Mouse (Mus musculus) kidney, embryonic 15.5 days (tissue): ENCODE measurements around the gene Ell. TPM values are rescaled to one million over a fixed set of nuclear protein-coding genes. Genes with fewer than 3 reads are reported as not detected.

Experiments
- ATAC-seq: fragments of 200-750 bp; cut with Nextera tagmentation; replicated peaks from 2 replicates; pipeline ENCODE4 v1.8.0; 2017; ENCODE audit warnings: moderate TSS enrichment; ENCODE audit not compliant: low FRiP score
- H3K27ac ChIP-seq: fragments of 300-500 bp; sonication (generic); 2 replicates; pipeline ENCODE4 v1.5.1; 2015; ENCODE audit warnings: mild to moderate bottlenecking, inconsistent platforms
- H3K27me3 ChIP-seq: fragments of 300-500 bp; sonication (generic); 2 replicates; pipeline ENCODE4 v1.6.1; 2015; ENCODE audit warnings: inconsistent platforms
- H3K36me3 ChIP-seq: fragments of 300-500 bp; sonication (generic); 2 replicates; pipeline ENCODE4 v1.6.1; 2015; ENCODE audit warnings: inconsistent platforms
- H3K4me1 ChIP-seq: fragments of 300-500 bp; sonication (generic); 2 replicates; pipeline ENCODE4 v1.6.1; 2015; ENCODE audit warnings: inconsistent platforms
- H3K4me2 ChIP-seq: fragments of 300-500 bp; sonication (generic); 2 replicates; pipeline ENCODE4 v1.6.1; 2015; ENCODE audit warnings: moderate library complexity, mild to moderate bottlenecking, inconsistent platforms
- H3K4me3 ChIP-seq: fragments of 300-500 bp; sonication (generic); replicated peaks from 2 replicates; pipeline ENCODE4 v1.5.1; 2015; ENCODE audit warnings: mild to moderate bottlenecking, inconsistent platforms
- H3K9ac ChIP-seq: fragments of 300-500 bp; sonication (generic); 2 replicates; pipeline ENCODE4 v1.6.1; 2015; ENCODE audit warnings: mild to moderate bottlenecking, inconsistent platforms
- H3K9me3 ChIP-seq: fragments of 300-500 bp; sonication (generic); replicated peaks from 2 replicates; pipeline ENCODE4 v1.6.1; 2016; ENCODE audit warnings: inconsistent platforms
- WGBS: fragments of 180-500 bp; shearing (Covaris S2); methylation state at CpG from one replicate; pipeline ENCODE4 v1.1.7; 2015; ENCODE audit warnings: mixed read lengths; 5-methylcytosine and 5-hydroxymethylcytosine counted together
- polyA plus RNA-seq: library from polyadenylated mRNA; unstranded; fragments of >200 nt; fragmentation: Nextera tagmentation; extraction: Ambion mirVana; gene quantifications from 2 replicates; pipeline ENCODE4 v1.2.1, GENCODE M21; 2015

Gene Ell
- polyA plus RNA-seq, 1 experiment from 2014 or later, result 23.8 TPM

DNA sequence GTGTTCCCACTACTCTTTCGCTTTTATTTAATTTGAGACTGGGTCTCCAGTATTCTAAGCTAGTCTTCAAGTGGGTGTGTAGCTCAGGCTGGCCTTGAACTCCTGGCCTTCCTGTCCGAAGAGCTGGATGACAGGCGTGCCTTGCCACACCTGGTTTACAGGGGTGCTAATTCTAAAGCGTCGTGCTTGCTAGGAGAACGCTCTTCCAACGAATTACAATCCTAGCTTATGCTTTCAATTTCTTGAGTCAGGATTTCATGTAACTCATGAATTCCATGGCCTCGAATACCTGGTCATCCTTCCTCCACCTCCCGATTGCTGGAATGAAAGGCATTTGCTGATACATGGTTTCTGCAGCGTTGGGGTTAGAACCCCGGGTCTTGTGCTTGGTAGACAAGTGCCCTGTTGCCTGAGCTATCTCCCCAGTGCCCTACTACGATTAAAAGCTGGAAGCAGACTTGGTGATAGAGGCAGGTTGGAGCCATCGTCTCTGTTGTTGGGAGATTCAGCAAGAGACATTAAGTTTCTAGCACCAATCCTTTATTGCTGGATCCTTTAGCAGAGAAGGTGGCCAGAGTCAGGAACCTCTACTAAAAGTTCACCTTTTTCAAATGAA lies 11.0 kb upstream of the Ell start:
- H3K9ac ChIP-seq, result peak overlapping the region; percentile 94
- H3K27ac ChIP-seq, result peak overlapping the region; percentile 90
- peak overlapping the region; percentile 69 for H3K4me2 ChIP-seq
- peak overlapping the region; percentile 72 for H3K4me3 ChIP-seq
- no peaks in the 10 kb centered on the region for H3K9me3 ChIP-seq
- 27% methylated on average over 13 of the region's 13 CpGs for WGBS
- H3K27me3 ChIP-seq, result no peaks in the 10 kb centered on the region
- peaks cover 37% of the 10 kb centered on the region for H3K36me3 ChIP-seq
- no peak for ATAC-seq
- peaks cover 34% of the 10 kb centered on the region for H3K4me1 ChIP-seq

GRCm38 (mm10) chr8:70529299-70529698 lies 10.0 kb upstream of the Ell start:
- Histone ChIP-seq H3K4me1 (peaks cover 31% of the 10 kb centered on the region), H3K4me2 (peak overlapping the region; percentile 69), H3K9me3 (no peaks in the 10 kb centered on the region), H3K9ac (no peak overlapping the region), H3K27me3 (no peaks in the 10 kb centered on the region), H3K27ac (no peak overlapping the region), H3K4me3 (0 out of 2 replicates have a peak overlapping the region, but pooled peaks have one; percentile 72), H3K36me3 (peaks cover 47% of the 10 kb centered on the region)
- no peak for ATAC-seq
- 75% methylated on average over 5 of the region's 5 CpGs for WGBS

- Histone ChIP-seq H3K4me2 (no peak overlapping the region), H3K27me3 (no peaks in the 10 kb centered on the region), H3K36me3 (peaks cover 52% of the 10 kb centered on the region), H3K9me3 (no peaks in the 10 kb centered on the region), H3K4me1 (peaks cover 31% of the 10 kb centered on the region), H3K9ac (no peak overlapping the region), H3K27ac (no peak overlapping the region), H3K4me3 (no peak overlapping the region)
- no peak for ATAC-seq
- 92% methylated on average over 3 of the region's 3 CpGs for WGBS
These were observed 9.5 kb upstream of the Ell start for GRCm38 (mm10) chr8:70529741-70530161.

GRCm38 (mm10) chr8:70530314-70530713 lies 8.9 kb upstream of the Ell start:
- H3K27me3 ChIP-seq, result no peaks in the 10 kb centered on the region
- H3K36me3 ChIP-seq, result peaks cover 58% of the 10 kb centered on the region
- no peak for ATAC-seq
- H3K4me2 ChIP-seq, result no peak overlapping the region
- no peak overlapping the region for H3K27ac ChIP-seq
- peaks cover 31% of the 10 kb centered on the region for H3K4me1 ChIP-seq
- H3K9me3 ChIP-seq, result no peaks in the 10 kb centered on the region
- H3K9ac ChIP-seq, result no peak overlapping the region
- 88% methylated on average over 2 of the region's 2 CpGs for WGBS
- H3K4me3 ChIP-seq, result no peak overlapping the region

GRCm38 (mm10) chr8:70534281-70534680 lies 5.0 kb upstream of the Ell start:
- Histone ChIP-seq H3K4me3 (no peak overlapping the region), H3K9me3 (no peaks in the 10 kb centered on the region), H3K9ac (no peak overlapping the region), H3K36me3 (peaks cover 77% of the 10 kb centered on the region), H3K27ac (no peak overlapping the region), H3K27me3 (no peaks in the 10 kb centered on the region), H3K4me2 (no peak overlapping the region), H3K4me1 (peaks cover 14% of the 10 kb centered on the region)
- no peak for ATAC-seq
- 93% methylated on average over 12 of the region's 12 CpGs for WGBS

- no peak for ATAC-seq
- Histone ChIP-seq H3K4me2 (no peak overlapping the region), H3K27ac (no peak overlapping the region), H3K36me3 (peaks cover 70% of the 10 kb centered on the region), H3K9ac (no peak overlapping the region), H3K9me3 (no peaks in the 10 kb centered on the region), H3K4me1 (peaks cover 8% of the 10 kb centered on the region), H3K27me3 (no peaks in the 10 kb centered on the region), H3K4me3 (no peak overlapping the region)
- 93% methylated on average over 3 of the region's 3 CpGs for WGBS
These were observed 4.0 kb upstream of the Ell start for GRCm38 (mm10) chr8:70535221-70535620.

- ATAC-seq, result no peak
- H3K27me3 ChIP-seq, result no peaks in the 10 kb centered on the region
- no peak overlapping the region for H3K4me3 ChIP-seq
- no peak overlapping the region for H3K27ac ChIP-seq
- no peaks in the 10 kb centered on the region for H3K9me3 ChIP-seq
- H3K9ac ChIP-seq, result no peak overlapping the region
- 75% methylated on average over 2 of the region's 2 CpGs for WGBS
- H3K4me1 ChIP-seq, result peaks cover 12% of the 10 kb centered on the region
- no peak overlapping the region for H3K4me2 ChIP-seq
- peaks cover 66% of the 10 kb centered on the region for H3K36me3 ChIP-seq
These were observed 3.6 kb upstream of the Ell start for GRCm38 (mm10) chr8:70535701-70536100.

- H3K4me2 ChIP-seq, result peak overlapping the region; percentile 84
- H3K4me3 ChIP-seq, result peak overlapping the region; percentile 65
- ATAC-seq, result peak; percentile 19; the same call in 1 of the 2 replicates
- no peaks in the 10 kb centered on the region for H3K9me3 ChIP-seq
- H3K4me1 ChIP-seq, result peaks cover 29% of the 10 kb centered on the region
- 15% methylated on average over 24 of the region's 24 CpGs for WGBS
- H3K9ac ChIP-seq, result peak overlapping the region; percentile 49
- H3K27ac ChIP-seq, result peak overlapping the region; percentile 99
- no peaks in the 10 kb centered on the region for H3K27me3 ChIP-seq
- H3K36me3 ChIP-seq, result peaks cover 42% of the 10 kb centered on the region
These were observed 1.2 kb upstream of the Ell start for GRCm38 (mm10) chr8:70538024-70538579.

DNA sequence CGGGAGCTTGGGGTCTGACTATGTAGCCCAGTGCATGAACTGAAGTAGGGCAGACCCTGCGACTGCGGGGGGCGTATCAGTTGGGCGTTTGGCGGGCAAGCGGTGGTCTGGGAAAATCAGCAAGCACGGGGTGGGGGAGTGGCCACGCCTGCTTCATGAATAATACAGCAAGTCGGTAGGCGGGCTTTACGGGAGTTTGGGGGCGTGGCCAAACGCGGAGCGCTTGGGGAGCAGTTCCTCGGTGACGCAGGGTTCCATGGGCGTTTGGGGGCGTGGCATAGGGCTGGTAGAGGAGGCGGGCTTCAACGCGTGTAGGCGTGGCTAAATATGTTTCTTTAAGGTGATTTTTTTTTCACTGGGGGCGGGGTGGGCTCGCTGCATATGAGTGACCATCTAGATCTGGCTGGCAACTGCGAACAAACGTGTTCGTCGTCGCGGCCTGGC lies 602 bp upstream of the Ell start:
- peaks cover 34% of the 10 kb centered on the region for H3K4me1 ChIP-seq
- peak overlapping the region; percentile 84 for H3K4me2 ChIP-seq
- ATAC-seq, result peak; percentile 73
- H3K27ac ChIP-seq, result peak overlapping the region; percentile 99
- no peaks in the 10 kb centered on the region for H3K9me3 ChIP-seq
- peak overlapping the region; percentile 65 for H3K4me3 ChIP-seq
- H3K36me3 ChIP-seq, result peaks cover 36% of the 10 kb centered on the region
- WGBS, result under 1% methylated on average over 32 of the region's 32 CpGs
- peak overlapping the region; percentile 70 for H3K9ac ChIP-seq
- H3K27me3 ChIP-seq, result no peaks in the 10 kb centered on the region

- Histone ChIP-seq H3K4me2 (peak overlapping the region; percentile 84), H3K27ac (peak overlapping the region; percentile 99), H3K9ac (peak overlapping the region; percentile 70), H3K4me3 (peak overlapping the region; percentile 65), H3K4me1 (peaks cover 43% of the 10 kb centered on the region), H3K9me3 (no peaks in the 10 kb centered on the region), H3K36me3 (peaks cover 22% of the 10 kb centered on the region), H3K27me3 (no peaks in the 10 kb centered on the region)
- no peak for ATAC-seq
- WGBS, result 13% methylated on average over 4 of the region's 4 CpGs
These were observed 803 bp downstream of the Ell start for GRCm38 (mm10) chr8:70540013-70540506.

- peaks cover 46% of the 10 kb centered on the region for H3K4me1 ChIP-seq
- H3K9me3 ChIP-seq, result no peaks in the 10 kb centered on the region
- H3K9ac ChIP-seq, result peak overlapping the region; percentile 70
- H3K36me3 ChIP-seq, result peaks cover 17% of the 10 kb centered on the region
- peak overlapping the region; percentile 99 for H3K27ac ChIP-seq
- no peaks in the 10 kb centered on the region for H3K27me3 ChIP-seq
- H3K4me2 ChIP-seq, result peak overlapping the region; percentile 84
- ATAC-seq, result no peak
- 34% methylated on average over 7 of the region's 7 CpGs for WGBS
- H3K4me3 ChIP-seq, result peak overlapping the region; percentile 65
These were observed 1.3 kb downstream of the Ell start for GRCm38 (mm10) chr8:70540507-70541071.

DNA sequence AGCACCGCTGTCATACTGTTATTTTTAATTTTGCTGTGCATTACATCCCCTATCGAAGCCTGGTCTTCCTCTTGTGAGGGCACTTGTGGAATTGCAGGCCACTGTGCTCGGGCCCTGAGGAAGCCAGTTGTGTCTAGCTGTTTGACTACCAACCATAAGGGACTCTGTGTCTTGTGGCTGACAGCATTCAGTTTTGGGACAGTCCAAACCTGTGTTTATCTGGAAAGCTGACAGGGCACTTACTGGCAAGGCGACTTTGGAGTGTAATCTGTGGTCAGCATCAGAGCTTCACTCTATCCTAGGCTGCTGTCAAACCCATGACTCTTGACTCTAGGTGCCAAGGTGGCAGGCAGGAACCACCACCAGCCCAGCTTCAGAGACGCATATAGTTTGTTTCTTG lies 1.8 kb downstream of the Ell start:
- peaks cover 46% of the 10 kb centered on the region for H3K4me1 ChIP-seq
- peak overlapping the region; percentile 65 for H3K4me3 ChIP-seq
- H3K9ac ChIP-seq, result peak overlapping the region; percentile 70; the same call in 1 of the 2 replicates
- ATAC-seq, result no peak
- 74% methylated on average over 5 of the region's 5 CpGs for WGBS
- peaks cover 12% of the 10 kb centered on the region for H3K36me3 ChIP-seq
- H3K4me2 ChIP-seq, result peak overlapping the region; percentile 84
- H3K27ac ChIP-seq, result peak overlapping the region; percentile 99
- no peaks in the 10 kb centered on the region for H3K9me3 ChIP-seq
- no peaks in the 10 kb centered on the region for H3K27me3 ChIP-seq
